Mouse (Mus musculus) kidney, adult 11 months (tissue): ENCODE measurements around the gene Usp4.

Experiments used
- DNase-seq: peaks from one replicate; pipeline ENCODE4 v3.0.0; 2022

The Usp4 gene

DNA sequence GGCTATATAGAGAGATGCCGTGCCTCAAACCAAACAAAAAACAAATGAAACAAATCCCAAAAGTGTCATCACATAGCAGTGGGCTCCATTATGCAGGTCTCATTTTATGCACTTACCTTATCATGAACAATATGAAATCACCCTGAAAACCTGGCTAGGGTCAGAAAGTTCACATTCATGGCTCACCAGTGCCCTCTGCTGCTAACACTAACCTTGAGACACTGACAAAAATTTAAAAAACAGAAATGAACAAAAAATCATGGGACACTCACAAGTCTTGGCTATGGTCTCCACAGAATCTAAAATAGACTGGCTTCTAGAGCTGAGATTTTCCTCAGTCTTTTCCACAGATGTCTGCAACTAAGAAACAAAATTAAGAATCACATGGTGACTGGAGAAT lies 64.6 kb downstream of the Usp4 start:
- no peak for DNase-seq

DNA sequence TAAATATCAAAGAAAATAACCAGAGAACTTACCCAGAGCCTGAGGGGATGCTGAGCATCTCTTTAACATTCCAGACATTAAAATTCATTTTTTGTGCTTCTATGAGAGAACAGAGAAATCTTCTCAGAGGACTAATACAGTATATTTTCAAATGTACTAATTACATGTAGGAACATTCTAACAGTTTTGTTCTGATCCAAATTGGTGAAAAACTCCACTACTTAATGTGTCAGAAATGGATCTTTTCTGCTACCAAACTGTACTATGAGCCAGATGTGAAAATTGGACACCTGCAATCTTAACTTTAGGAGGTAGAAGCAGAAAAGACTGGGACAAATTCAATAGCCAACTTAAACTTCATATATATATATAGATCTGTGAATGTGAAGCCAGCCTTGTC lies 80.7 kb downstream of the Usp4 start, which contains the start of gene Ccdc36:
Gene Ccdc36 (minus strand): TSS at position 101 of the 400 bp plus-strand sequence.
- no peak for DNase-seq

DNA sequence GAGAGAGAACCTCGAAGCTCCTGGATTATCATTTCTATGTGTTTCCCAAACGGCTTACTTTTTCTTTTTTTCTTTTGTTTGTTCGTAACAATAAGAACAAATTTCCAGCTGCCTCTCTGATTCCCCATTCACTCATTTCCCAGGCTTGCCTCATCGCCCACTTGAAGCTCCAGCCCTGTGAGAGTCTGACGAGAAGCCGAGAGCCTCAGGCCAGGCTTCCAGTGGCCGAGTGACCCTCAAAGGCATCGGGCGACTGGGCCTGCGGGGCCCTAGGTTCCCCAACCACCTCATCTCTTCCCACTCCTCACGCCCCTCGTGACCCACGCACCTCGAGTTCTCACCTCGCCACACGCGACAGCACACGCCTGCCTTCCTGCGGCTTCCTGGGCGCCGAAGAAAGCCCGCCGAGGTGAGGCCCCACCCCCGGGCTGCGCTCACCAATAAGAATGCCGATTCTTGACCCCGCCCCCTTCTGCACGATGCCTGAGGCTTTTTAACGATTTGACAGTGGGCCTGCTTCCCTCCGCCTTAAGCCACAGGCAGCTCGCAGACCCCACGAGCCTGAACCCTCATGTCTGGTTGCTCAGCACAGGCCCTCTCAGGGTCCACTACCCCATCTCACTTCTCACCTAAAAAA lies 83.9 kb downstream of the Usp4 start:
- no peak for DNase-seq

DNA sequence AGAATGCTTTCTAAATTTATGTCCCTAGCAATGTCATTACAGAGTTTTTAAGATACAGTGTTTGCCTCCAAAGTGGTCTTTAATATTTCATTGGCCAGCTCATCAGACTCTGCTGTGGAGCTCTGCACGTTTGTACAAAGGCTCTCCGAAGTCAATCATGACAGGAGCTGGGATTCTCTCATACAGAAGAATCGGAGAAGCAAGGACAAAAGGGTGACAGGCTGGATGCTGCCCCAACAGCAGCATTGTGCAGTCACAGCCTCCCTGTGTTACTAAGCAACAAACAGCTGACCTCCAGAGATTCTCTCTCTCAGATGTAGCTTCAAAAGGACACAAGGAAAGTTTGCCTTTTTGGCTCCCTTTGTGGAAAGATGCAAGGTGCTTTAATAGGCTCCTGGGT lies 88.5 kb downstream of the Usp4 start, which contains the start of gene BC048562:
Gene BC048562 (plus strand): TSS at position 301 of the 400 bp plus-strand sequence.
- DNase-seq, result no peak

DNA sequence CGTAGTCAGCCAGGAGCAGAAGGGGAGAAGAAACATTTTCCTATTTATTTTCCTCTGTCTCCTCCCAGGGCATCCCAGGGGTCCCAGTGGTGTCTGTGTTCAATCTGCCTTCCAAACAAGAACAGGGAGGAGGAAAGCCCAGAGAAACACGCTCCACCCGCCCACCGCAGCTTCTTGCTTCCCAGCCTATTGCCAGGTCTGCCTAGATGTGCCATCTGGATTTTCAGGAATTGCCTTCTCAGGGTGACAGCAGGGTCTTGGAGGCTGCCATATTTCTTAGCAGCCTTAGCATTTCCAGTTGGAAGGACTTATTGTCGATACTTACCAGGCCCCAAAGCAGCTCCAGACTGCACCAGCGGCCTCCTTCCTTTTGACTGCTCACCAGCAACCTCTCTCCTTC lies 91.5 kb downstream of the Usp4 start:
- no peak for DNase-seq

DNA sequence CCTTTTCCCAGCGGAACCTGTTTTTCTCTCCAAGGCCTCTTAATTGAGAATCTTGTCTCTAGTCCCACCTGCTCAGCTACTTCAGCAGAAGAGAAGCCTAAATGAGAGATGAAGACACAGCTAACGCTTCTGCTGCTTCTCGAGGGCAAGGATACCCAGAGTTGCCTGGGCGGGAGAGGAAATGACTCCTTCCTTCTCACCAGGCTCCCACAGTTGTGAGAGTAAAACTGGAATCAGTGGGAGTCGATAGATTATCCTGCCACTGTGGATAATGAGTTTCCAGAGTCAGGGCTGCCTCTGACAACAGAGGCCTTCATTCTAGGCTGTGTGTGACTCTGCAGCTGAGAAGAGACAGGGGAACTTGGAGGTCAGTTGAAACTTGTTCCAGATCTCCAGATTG lies 92.8 kb downstream of the Usp4 start:
- no peak for DNase-seq

DNA sequence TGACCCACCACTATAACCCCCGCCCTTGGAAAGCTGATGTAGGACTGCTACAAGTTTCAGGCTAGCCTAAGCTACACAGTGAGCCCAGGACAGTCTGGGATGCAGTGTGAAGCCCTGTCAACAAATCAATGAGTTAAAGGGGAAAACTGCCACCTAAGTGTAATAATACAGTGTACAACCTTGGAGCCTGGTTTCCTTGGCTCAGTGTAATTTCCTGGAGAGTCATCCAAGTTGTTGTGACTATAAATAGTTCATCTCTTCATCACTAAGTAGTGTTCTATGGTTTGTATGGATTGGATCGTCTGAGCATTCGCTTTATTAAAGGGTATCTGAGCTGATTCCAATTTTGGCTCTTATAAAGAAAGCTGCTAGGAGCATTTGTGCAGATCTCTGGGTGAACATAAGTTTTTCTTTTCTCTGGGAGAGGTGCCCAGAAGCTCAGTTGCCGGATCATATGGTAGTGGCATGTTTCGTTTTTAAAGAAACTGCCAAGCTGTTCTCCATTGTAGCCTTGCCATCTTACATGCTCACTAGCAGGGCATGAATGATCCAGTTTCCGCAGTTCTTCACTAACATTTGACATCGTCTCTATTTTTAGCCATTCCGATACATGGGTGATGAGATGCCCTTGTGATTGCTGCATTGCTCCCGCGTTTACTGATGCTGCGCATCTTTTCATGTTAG lies 93.7 kb downstream of the Usp4 start:
- DNase-seq, result no peak
